Mouse (Mus musculus): ENCODE measurements around the gene Fezf2. TPM values are rescaled to one million over a fixed set of nuclear protein-coding genes. Genes with fewer than 3 reads are reported as not detected.

The Fezf2 gene
- not detected in 2 replicates for polyA plus RNA-seq (2014; fragmentation: Nextera tagmentation; extraction: Ambion mirVana)

GRCm38 (mm10) chr14:12348089-12348488, at the start of gene Fezf2:
TSS of gene Fezf2 (minus strand) at chr14:12348189.
- H3K4me1 ChIP-seq (ENCODE audit: control insufficient read depth, insufficient read depth, low read length), result 0 out of 2 replicates have a peak, but pooled peaks cover 10% of the 10 kb centered on the region
- H3K9me3 ChIP-seq (ENCODE audit: control insufficient read depth, low read length), result no peaks in the 10 kb centered on the region
- 0% methylated on average over 2 of the region's 2 CpGs for WGBS
- H3K4me2 ChIP-seq (ENCODE audit: low read depth, low read length), result no peak within 1 kb of the TSS
- H3K4me3 ChIP-seq (ENCODE audit: low read depth, low read length), result no peak within 1 kb of the TSS
- no peaks in the 10 kb centered on the region for H3K36me3 ChIP-seq (ENCODE audit: control insufficient read depth, insufficient read depth, low read length)
- no peak within 1 kb of the TSS for H3K27ac ChIP-seq (ENCODE audit: low read depth, low read length)
- no peak within 1 kb of the TSS for H3K9ac ChIP-seq (replicated peaks; ENCODE audit: low read depth, low read length)
- ATAC-seq (ENCODE audit: low read depth), result no peak
- H3K27me3 ChIP-seq (ENCODE audit: control insufficient read depth, insufficient read depth, low read length), result peaks cover 90% of the 10 kb centered on the region

- no peaks in the 10 kb centered on the region for H3K9me3 ChIP-seq (ENCODE audit: control insufficient read depth, low read length)
- H3K4me3 ChIP-seq (ENCODE audit: low read depth, low read length), result no peak overlapping the region
- H3K36me3 ChIP-seq (ENCODE audit: control insufficient read depth, insufficient read depth, low read length), result no peaks in the 10 kb centered on the region
- H3K4me1 ChIP-seq (ENCODE audit: control insufficient read depth, insufficient read depth, low read length), result peaks cover 4% of the 10 kb centered on the region; the same call in 1 of the 2 replicates
- H3K27ac ChIP-seq (ENCODE audit: low read depth, low read length), result no peak overlapping the region
- H3K9ac ChIP-seq (replicated peaks; ENCODE audit: low read depth, low read length), result no peak overlapping the region
- H3K27me3 ChIP-seq (ENCODE audit: control insufficient read depth, insufficient read depth, low read length), result peaks cover 22% of the 10 kb centered on the region
- WGBS, result 77% methylated on average over 3 of the region's 3 CpGs
- no peak for ATAC-seq (ENCODE audit: low read depth)
- H3K4me2 ChIP-seq (ENCODE audit: low read depth, low read length), result no peak overlapping the region
Measured at GRCm38 (mm10) chr14:12397561-12397960, 49.6 kb upstream of the Fezf2 start.

GRCm38 (mm10) chr14:12394318-12394717, 46.3 kb upstream of the Fezf2 start:
- no peak for ATAC-seq (ENCODE audit: low read depth)
- Histone ChIP-seq H3K4me1 (ENCODE audit: control insufficient read depth, insufficient read depth, low read length) (peaks cover 8% of the 10 kb centered on the region; the same call in 1 of the 2 replicates), H3K36me3 (ENCODE audit: control insufficient read depth, insufficient read depth, low read length) (no peaks in the 10 kb centered on the region), H3K27ac (ENCODE audit: low read depth, low read length) (no peak overlapping the region), H3K4me3 (ENCODE audit: low read depth, low read length) (no peak overlapping the region), H3K9me3 (ENCODE audit: control insufficient read depth, low read length) (no peaks in the 10 kb centered on the region), H3K4me2 (ENCODE audit: low read depth, low read length) (no peak overlapping the region), H3K9ac (replicated peaks; ENCODE audit: low read depth, low read length) (no peak overlapping the region), H3K27me3 (ENCODE audit: control insufficient read depth, insufficient read depth, low read length) (peaks cover 38% of the 10 kb centered on the region)
- WGBS, result 36% methylated on average over 2 of the region's 2 CpGs

- H3K4me3 ChIP-seq (ENCODE audit: low read depth, low read length), result no peak overlapping the region
- no peak overlapping the region for H3K9ac ChIP-seq (replicated peaks; ENCODE audit: low read depth, low read length)
- H3K9me3 ChIP-seq (ENCODE audit: control insufficient read depth, low read length), result no peaks in the 10 kb centered on the region
- ATAC-seq (ENCODE audit: low read depth), result peak; percentile 77; the same call in 1 of the 2 replicates
- peaks cover 15% of the 10 kb centered on the region; the same call in 1 of the 2 replicates for H3K4me1 ChIP-seq (ENCODE audit: control insufficient read depth, insufficient read depth, low read length)
- no peaks in the 10 kb centered on the region for H3K36me3 ChIP-seq (ENCODE audit: control insufficient read depth, insufficient read depth, low read length)
- H3K4me2 ChIP-seq (ENCODE audit: low read depth, low read length), result no peak overlapping the region
- H3K27ac ChIP-seq (ENCODE audit: low read depth, low read length), result no peak overlapping the region
- 4% methylated on average over 12 of the region's 12 CpGs for WGBS
- peaks cover 36% of the 10 kb centered on the region for H3K27me3 ChIP-seq (ENCODE audit: control insufficient read depth, insufficient read depth, low read length)
Measured at GRCm38 (mm10) chr14:12393271-12393861, 45.4 kb upstream of the Fezf2 start.

- Histone ChIP-seq H3K27ac (ENCODE audit: low read depth, low read length) (no peak overlapping the region), H3K9ac (replicated peaks; ENCODE audit: low read depth, low read length) (no peak overlapping the region), H3K9me3 (ENCODE audit: control insufficient read depth, low read length) (no peaks in the 10 kb centered on the region), H3K4me2 (ENCODE audit: low read depth, low read length) (no peak overlapping the region), H3K27me3 (ENCODE audit: control insufficient read depth, insufficient read depth, low read length) (peaks cover 31% of the 10 kb centered on the region), H3K4me1 (ENCODE audit: control insufficient read depth, insufficient read depth, low read length) (peaks cover 15% of the 10 kb centered on the region; the same call in 1 of the 2 replicates), H3K4me3 (ENCODE audit: low read depth, low read length) (no peak overlapping the region), H3K36me3 (ENCODE audit: control insufficient read depth, insufficient read depth, low read length) (no peaks in the 10 kb centered on the region)
- ATAC-seq (ENCODE audit: low read depth), result no peak
- 59% methylated on average over 7 of the region's 7 CpGs for WGBS
Measured at GRCm38 (mm10) chr14:12391167-12391566, 43.2 kb upstream of the Fezf2 start.

GRCm38 (mm10) chr14:12388806-12389436, 40.9 kb upstream of the Fezf2 start:
- Histone ChIP-seq H3K36me3 (ENCODE audit: control insufficient read depth, insufficient read depth, low read length) (no peaks in the 10 kb centered on the region), H3K27me3 (ENCODE audit: control insufficient read depth, insufficient read depth, low read length) (peaks cover 47% of the 10 kb centered on the region), H3K9me3 (ENCODE audit: control insufficient read depth, low read length) (no peaks in the 10 kb centered on the region), H3K4me3 (ENCODE audit: low read depth, low read length) (no peak overlapping the region), H3K4me2 (ENCODE audit: low read depth, low read length) (no peak overlapping the region), H3K4me1 (ENCODE audit: control insufficient read depth, insufficient read depth, low read length) (peaks cover 15% of the 10 kb centered on the region; the same call in 1 of the 2 replicates), H3K9ac (replicated peaks; ENCODE audit: low read depth, low read length) (no peak overlapping the region), H3K27ac (ENCODE audit: low read depth, low read length) (no peak overlapping the region)
- 6% methylated on average over 14 of the region's 14 CpGs for whole genome bisulfite sequencing
- peak; percentile 56; the same call in 1 of the 2 replicates for ATAC-seq (ENCODE audit: low read depth)

GRCm38 (mm10) chr14:12388192-12388795, 40.3 kb upstream of the Fezf2 start:
- Histone ChIP-seq H3K9me3 (ENCODE audit: control insufficient read depth, low read length) (no peaks in the 10 kb centered on the region), H3K4me3 (ENCODE audit: low read depth, low read length) (no peak overlapping the region), H3K4me1 (ENCODE audit: control insufficient read depth, insufficient read depth, low read length) (peaks cover 11% of the 10 kb centered on the region; the same call in 1 of the 2 replicates), H3K27me3 (ENCODE audit: control insufficient read depth, insufficient read depth, low read length) (peaks cover 49% of the 10 kb centered on the region), H3K27ac (ENCODE audit: low read depth, low read length) (no peak overlapping the region), H3K36me3 (ENCODE audit: control insufficient read depth, insufficient read depth, low read length) (no peaks in the 10 kb centered on the region), H3K4me2 (ENCODE audit: low read depth, low read length) (no peak overlapping the region), H3K9ac (replicated peaks; ENCODE audit: low read depth, low read length) (no peak overlapping the region)
- ATAC-seq (ENCODE audit: low read depth), result peak; percentile 50; the same call in 1 of the 2 replicates
- 16% methylated on average over 4 of the region's 4 CpGs for WGBS

- peaks cover 52% of the 10 kb centered on the region for H3K27me3 ChIP-seq (ENCODE audit: control insufficient read depth, insufficient read depth, low read length)
- no peak overlapping the region for H3K27ac ChIP-seq (ENCODE audit: low read depth, low read length)
- H3K4me1 ChIP-seq (ENCODE audit: control insufficient read depth, insufficient read depth, low read length), result peaks cover 11% of the 10 kb centered on the region; the same call in 1 of the 2 replicates
- WGBS, result 79% methylated on average over 6 of the region's 6 CpGs
- H3K9ac ChIP-seq (replicated peaks; ENCODE audit: low read depth, low read length), result no peak overlapping the region
- ATAC-seq (ENCODE audit: low read depth), result no peak
- H3K4me2 ChIP-seq (ENCODE audit: low read depth, low read length), result no peak overlapping the region
- no peaks in the 10 kb centered on the region for H3K9me3 ChIP-seq (ENCODE audit: control insufficient read depth, low read length)
- H3K4me3 ChIP-seq (ENCODE audit: low read depth, low read length), result no peak overlapping the region
- no peaks in the 10 kb centered on the region for H3K36me3 ChIP-seq (ENCODE audit: control insufficient read depth, insufficient read depth, low read length)
Measured at GRCm38 (mm10) chr14:12387176-12387575, 39.2 kb upstream of the Fezf2 start.

- no peak overlapping the region for H3K9ac ChIP-seq (replicated peaks; ENCODE audit: low read depth, low read length)
- no peak for ATAC-seq (ENCODE audit: low read depth)
- no peaks in the 10 kb centered on the region for H3K4me1 ChIP-seq (ENCODE audit: control insufficient read depth, insufficient read depth, low read length)
- no peak overlapping the region for H3K4me2 ChIP-seq (ENCODE audit: low read depth, low read length)
- H3K9me3 ChIP-seq (ENCODE audit: control insufficient read depth, low read length), result no peaks in the 10 kb centered on the region
- H3K27ac ChIP-seq (ENCODE audit: low read depth, low read length), result no peak overlapping the region
- H3K4me3 ChIP-seq (ENCODE audit: low read depth, low read length), result no peak overlapping the region
- H3K36me3 ChIP-seq (ENCODE audit: control insufficient read depth, insufficient read depth, low read length), result no peaks in the 10 kb centered on the region
- H3K27me3 ChIP-seq (ENCODE audit: control insufficient read depth, insufficient read depth, low read length), result peaks cover 14% of the 10 kb centered on the region
- 35% methylated on average over 9 of the region's 9 CpGs for WGBS
Measured at GRCm38 (mm10) chr14:12377883-12378282, 29.9 kb upstream of the Fezf2 start.

All from neural tube, embryonic 14.5 days (tissue).